Mouse (Mus musculus) G1E (cell line): ENCODE data around the gene Cdh1.

Experiments
- CTCF ChIP-seq: IDR thresholded peaks from 2 replicates; pipeline ENCODE4 v1.5.1; 2012; ENCODE audit warnings: low read depth, low read length, inconsistent platforms, mixed read lengths
- GATA2 ChIP-seq: IDR thresholded peaks from 2 replicates; pipeline ENCODE4 v1.6.1; 2012; ENCODE audit warnings: low read depth, low read length, inconsistent platforms, borderline replicate concordance

GRCm38 (mm10) chr8:106610958-106611640 lies 7.9 kb downstream of the Cdh1 start:
- TF ChIP-seq CTCF = no peak
- TF ChIP-seq GATA2 = no peak
